Mouse (Mus musculus): ENCODE measurements around the gene Lmtk3. TPM values are rescaled to one million over a fixed set of nuclear protein-coding genes. Genes with fewer than 3 reads are reported as not detected.

The Lmtk3 gene
- total RNA-seq, 2 experiments from 2014 or later: not detected

- no peak for ATAC-seq (replicated peaks; ENCODE audit: low FRiP score, poor library complexity, severe bottlenecking)
Measured at GRCm38 (mm10) chr7:45779081-45779641, 4.4 kb upstream of the Lmtk3 start.

- no peak for ATAC-seq (replicated peaks; ENCODE audit: low FRiP score, poor library complexity, severe bottlenecking)
Measured at GRCm38 (mm10) chr7:45782271-45782670, 1.3 kb upstream of the Lmtk3 start.

DNA sequence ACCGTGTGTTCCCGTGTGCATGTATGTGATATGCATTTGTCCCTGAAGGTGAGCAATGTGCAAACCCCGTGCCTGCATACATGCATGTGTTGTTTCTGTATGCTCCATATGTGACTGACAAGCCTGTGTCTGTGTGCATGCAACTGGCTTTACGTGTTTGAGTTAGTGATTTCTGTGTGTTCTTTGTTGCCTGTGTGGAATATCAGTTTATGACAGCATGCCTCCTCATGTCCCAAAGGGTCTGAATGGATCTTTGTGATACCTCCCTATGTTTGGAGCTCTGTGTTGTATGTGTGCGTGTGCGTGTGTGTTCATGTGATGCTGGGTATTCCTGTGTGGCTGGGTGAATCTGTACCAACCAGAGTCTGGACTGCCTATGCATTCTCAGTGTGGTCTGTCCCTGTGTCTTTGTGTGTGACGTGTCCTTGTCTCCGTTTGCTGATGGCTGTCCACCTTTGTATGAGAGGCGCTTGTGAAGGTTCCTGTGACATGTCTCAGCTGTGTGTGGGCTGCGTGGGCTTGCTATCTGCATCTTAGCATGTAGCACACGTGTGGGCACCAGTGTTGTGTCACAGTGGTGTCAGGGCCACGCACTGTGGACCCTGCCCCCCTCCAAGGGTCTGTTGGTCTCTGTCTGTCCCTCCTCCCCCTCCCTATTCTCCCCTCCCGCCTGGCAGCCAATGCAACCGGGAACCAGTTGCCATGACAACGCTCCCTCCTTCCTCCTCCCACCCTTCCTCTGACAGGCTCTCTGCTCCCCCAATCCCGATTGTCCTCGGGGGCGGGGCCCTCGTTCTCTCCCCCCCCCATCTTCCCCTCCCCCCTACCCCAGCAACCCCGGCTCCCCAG lies 1.2 kb downstream of the Lmtk3 start, which contains the start of gene Sult2b1:
Sult2b1 (minus strand) TSS at position 146 of the 849 bp plus-strand sequence.
- no peak for ATAC-seq (replicated peaks; ENCODE audit: low FRiP score, poor library complexity, severe bottlenecking)

GRCm38 (mm10) chr7:45785388-45786135 lies 2.0 kb downstream of the Lmtk3 start:
- ATAC-seq (replicated peaks; ENCODE audit: low FRiP score, poor library complexity, severe bottlenecking): no peak

DNA sequence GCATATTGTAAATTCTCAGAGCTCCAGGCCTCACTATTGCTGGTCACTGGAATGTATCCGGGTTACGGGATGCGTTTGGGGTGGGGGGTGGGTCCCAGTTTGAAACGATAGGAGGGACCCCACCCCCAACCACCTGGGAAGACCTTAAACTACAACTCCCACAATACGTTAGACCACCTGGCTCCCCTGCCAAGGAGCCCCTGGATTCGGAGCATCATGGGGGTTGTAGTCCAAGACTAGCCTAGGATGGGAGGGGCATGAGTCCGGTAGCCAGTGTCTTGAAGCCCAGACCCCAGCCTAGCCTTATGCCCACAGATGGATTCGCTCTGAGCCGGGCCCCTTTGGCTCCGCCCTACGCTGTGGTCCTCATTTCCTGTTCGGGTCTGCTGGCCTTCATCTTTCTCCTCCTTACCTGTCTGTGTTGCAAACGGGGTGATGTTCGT lies 2.6 kb downstream of the Lmtk3 start:
- ATAC-seq (replicated peaks; ENCODE audit: low FRiP score, poor library complexity, severe bottlenecking): no peak

DNA sequence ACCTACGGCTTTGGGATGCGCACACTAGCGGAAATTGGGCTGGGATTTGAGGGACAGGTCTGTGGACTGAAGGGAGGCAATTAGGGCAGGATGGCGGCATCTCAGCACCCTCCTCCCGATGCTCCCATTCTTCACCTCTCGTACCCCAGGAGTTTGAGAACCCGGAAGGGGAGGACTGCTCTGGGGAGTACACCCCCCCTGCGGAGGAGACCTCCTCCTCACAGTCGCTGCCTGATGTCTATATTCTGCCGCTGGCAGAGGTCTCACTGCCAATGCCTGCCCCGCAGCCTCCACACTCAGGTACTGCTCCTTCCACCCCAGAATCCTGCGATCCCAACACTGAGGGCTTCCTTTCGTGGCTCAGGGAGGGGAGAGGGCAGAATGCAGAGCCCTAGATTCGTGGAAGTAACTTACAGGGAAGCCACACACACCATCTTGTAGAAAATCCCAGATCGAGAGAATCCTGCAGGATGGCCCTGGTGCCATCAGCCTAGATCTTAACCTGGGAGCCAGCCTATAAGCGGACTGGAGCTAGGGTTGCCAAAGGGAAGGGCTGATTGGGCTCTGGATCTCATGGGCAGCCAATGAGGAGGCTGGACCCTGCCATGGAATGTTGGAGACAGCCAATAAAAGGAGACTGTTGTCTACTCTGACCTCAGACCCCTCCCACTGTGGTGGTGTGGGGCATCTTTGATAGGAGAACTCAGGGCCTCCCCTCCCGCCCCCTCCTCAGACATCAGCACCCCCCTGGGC lies 3.3 kb downstream of the Lmtk3 start:
- ATAC-seq (replicated peaks; ENCODE audit: low FRiP score, poor library complexity, severe bottlenecking): no peak

- ATAC-seq (replicated peaks; ENCODE audit: low FRiP score, poor library complexity, severe bottlenecking): no peak
Measured at GRCm38 (mm10) chr7:45787642-45788041, 4.1 kb downstream of the Lmtk3 start.

GRCm38 (mm10) chr7:45790721-45791120 lies 7.2 kb downstream of the Lmtk3 start:
- ATAC-seq (replicated peaks; ENCODE audit: low FRiP score, poor library complexity, severe bottlenecking): no peak

DNA sequence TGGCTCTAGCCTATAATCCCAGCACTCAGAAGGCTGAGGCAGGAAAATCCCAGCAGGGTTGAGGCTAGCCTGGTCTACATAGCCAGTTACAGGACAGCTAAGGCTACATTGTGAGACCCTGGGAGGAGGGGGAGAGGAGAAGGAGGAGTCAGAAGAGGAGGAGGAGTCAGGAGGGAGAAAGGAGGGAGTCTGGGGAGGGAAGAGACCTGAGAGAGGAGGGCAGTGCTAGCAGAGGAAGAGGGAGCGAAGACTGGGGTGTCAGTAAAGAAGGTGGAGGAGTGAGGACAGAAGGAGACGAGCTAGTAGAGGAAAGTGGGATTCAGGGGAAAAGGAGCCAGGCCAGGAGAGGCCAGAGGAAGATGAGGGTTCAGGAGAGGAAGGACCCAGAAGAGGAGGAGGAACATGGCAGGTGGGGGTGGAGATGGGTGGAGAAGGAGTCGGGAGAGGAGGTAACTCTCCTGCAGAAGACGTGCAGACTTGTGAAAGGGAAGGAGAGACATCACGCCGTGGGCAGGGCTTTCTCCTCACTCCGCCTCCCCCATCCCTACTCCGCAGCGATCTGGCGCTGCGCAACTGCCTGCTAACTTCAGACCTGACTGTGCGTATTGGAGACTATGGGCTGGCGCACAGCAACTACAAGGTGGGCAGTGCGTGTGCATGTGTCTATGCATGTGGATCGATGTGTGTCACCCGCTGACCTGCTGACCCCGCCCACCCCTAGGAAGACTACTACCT lies 8.4 kb downstream of the Lmtk3 start:
- no peak for ATAC-seq (replicated peaks; ENCODE audit: low FRiP score, poor library complexity, severe bottlenecking)

DNA sequence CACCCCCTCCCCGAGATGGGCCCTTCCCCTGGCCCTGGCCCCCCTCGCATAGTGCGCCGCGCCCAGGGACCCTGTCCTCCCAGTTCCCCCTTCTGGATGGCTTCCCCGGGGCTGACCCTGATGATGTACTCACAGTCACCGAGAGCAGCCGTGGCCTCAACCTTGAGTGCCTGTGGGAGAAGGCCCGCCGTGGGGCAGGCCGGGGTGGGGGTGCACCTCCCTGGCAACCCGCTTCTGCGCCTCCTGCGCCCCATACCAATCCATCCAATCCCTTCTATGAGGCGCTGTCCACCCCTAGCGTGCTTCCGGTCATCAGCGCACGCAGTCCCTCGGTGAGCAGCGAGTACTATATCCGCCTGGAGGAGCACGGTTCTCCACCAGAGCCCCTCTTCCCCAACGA lies 9.7 kb downstream of the Lmtk3 start:
- ATAC-seq (replicated peaks; ENCODE audit: low FRiP score, poor library complexity, severe bottlenecking): no peak

DNA sequence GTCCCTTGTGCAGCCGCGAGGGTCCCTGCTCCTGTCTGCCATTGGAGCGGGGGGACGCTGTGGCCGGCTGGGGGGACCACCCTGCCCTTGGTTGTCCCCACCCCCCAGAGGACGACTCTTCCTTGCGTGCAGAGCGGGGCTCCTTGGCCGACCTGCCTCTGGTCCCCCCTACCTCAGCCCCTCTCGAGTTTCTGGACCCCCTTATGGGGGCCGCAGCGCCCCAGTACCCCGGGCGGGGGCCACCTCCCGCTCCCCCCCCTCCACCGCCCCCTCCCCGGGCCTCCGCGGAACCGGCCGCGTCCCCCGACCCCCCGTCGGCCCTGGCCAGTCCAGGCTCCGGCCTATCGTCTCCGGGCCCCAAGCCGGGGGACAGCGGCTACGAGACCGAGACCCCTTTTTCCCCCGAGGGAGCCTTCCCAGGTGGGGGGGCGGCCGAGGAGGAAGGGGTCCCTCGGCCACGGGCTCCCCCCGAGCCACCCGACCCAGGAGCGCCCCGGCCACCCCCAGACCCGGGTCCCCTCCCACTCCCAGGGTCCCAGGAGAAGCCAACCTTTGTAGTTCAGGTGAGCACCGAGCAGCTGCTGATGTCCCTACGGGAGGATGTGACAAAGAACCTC lies 10.5 kb downstream of the Lmtk3 start:
- no peak for ATAC-seq (replicated peaks; ENCODE audit: low FRiP score, poor library complexity, severe bottlenecking)

DNA sequence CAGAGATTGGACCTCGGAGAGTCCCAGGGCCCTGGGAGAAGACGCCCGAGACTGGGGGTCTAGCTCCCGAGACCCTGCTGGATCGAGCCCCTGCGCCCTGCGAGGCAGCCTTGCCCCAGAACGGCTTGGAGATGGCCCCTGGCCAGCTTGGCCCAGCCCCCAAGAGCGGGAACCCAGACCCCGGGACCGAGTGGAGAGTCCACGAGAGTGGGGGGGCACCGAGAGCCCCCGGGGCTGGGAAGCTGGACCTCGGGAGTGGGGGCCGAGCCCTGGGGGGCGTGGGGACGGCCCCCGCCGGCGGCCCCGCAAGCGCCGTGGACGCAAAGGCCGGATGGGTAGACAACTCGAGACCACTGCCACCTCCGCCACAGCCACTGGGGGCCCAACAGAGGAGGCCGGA lies 11.4 kb downstream of the Lmtk3 start:
- ATAC-seq (replicated peaks; ENCODE audit: low FRiP score, poor library complexity, severe bottlenecking): no peak

DNA sequence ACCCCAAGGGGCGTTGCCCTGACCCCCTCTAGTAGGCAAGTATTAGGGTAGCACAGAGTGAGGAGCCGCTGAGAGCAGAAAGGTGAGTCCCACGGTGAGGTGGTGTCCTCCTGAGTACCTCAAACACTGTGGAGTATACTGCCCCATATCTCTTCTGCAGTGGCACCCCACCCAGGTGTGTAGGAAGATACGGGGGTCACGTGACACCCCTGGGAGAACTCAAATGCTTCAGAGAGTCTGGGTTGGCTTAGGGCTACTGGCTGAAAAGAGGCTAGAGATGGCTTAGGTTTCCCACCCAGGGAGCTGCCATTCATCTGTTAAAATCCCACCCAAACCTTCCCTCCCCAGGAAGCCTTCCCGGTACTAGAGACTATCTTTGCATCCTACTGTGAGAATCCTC lies 13.4 kb downstream of the Lmtk3 start:
- ATAC-seq (replicated peaks; ENCODE audit: low FRiP score, poor library complexity, severe bottlenecking): peak; percentile 63

GRCm38 (mm10) chr7:45797661-45798510 lies 14.3 kb downstream of the Lmtk3 start:
- ATAC-seq (replicated peaks; ENCODE audit: low FRiP score, poor library complexity, severe bottlenecking): no peak

DNA sequence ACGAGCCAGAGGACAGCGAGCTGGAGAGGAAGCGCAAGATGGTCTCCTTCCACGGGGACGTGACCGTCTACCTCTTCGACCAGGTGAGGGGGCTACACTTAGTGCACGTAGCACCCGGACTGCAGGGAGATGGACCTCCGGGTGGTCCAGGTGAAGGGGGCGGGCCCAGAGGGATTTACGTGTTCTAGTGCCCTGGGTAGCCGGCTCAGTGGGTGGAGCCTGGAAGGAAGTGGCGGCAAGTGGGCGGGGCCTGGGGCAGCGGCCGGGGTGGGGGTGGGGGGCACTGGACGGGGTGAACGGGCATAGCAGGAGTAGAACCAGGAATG lies 14.9 kb downstream of the Lmtk3 start:
- ATAC-seq (replicated peaks; ENCODE audit: low FRiP score, poor library complexity, severe bottlenecking): no peak

GRCm38 (mm10) chr7:45798931-45799330 lies 15.4 kb downstream of the Lmtk3 start:
- ATAC-seq (replicated peaks; ENCODE audit: low FRiP score, poor library complexity, severe bottlenecking): no peak

DNA sequence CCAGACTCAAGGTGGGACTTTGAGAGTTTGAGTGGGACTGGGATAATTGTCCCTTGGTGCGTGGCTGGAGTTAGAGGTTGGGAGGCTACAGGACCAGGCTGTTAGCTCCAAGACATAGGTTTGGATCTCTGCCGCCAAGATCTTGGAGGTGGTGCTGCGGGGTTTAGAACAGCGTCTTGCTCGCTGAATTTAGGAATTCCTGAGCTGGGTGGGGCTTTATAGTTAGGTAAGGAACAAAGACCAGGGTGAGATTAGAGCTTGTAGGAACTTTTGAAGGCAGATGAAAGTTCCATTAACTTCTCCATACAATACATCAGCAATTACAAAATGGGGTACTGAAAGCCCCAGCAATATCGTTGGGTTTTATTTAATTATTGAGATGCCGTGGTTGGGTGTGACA lies 16.5 kb downstream of the Lmtk3 start:
- ATAC-seq (replicated peaks; ENCODE audit: low FRiP score, poor library complexity, severe bottlenecking): no peak

DNA sequence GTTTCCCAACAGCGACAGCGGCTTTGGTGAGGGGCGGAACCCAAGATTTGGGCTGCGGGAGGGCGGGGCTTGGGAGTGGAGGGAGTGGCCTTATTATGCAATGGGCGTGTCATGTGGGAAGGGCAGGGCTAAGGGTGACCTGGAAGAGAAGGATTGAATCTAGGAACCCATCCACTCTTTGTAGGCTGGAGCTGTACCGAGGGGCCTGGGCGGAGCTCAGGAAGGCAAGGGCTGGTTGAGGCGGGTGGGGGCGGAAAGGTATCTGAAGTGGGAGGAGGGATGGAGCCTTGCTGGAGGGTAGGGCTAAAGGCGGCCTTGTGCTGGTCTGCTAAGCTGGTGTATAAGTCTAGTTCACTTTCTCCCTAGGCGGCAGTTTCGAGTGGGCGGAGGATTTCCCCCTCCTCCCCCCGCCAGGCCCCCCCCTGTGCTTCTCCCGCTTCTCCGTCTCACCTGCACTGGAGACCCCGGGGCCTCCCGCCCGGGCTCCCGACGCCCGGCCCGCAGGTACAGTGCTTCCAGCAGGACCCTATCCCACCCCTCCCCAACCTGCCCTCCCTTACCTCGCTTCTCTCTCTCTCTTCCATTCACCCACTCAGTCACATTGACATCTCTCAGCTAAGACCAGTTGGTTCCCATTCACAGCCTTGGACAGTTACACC lies 17.1 kb downstream of the Lmtk3 start:
- 0 out of 2 replicates have a peak, but pooled peaks have one; percentile 23 for ATAC-seq (replicated peaks; ENCODE audit: low FRiP score, poor library complexity, severe bottlenecking)
